Mouse (Mus musculus) liver, postnatal 0 days (tissue): ENCODE results near the gene Sucnr1. TPM values are rescaled to one million over a fixed set of nuclear protein-coding genes. Genes with fewer than 3 reads are reported as not detected.
A peak's percentile ranks its signal among the peaks of the same experiment; 100 is the strongest.

Experiments
- ATAC-seq: fragments of 200-750 bp; cut with Nextera tagmentation; 2 replicates; pipeline ENCODE4 v1.8.0; 2017; ENCODE audit warnings: mild to moderate bottlenecking, moderate library complexity
- DNase-seq: peaks from one replicate; pipeline ENCODE4 v3.0.0-alpha.2; 2016
- H3K27ac ChIP-seq: fragments of 300-500 bp; sonication (generic); 2 replicates; pipeline ENCODE4 v1.5.1; 2014; ENCODE audit warnings: antibody characterized with exemption, moderate library complexity, mild to moderate bottlenecking, low read depth
- H3K27me3 ChIP-seq: fragments of 300-500 bp; sonication (generic); 2 replicates; pipeline ENCODE4 v1.6.1; 2014; ENCODE audit warnings: low read length, control low read depth, mixed read lengths; ENCODE audit not compliant: insufficient read depth
- H3K36me3 ChIP-seq: fragments of 300-500 bp; sonication (generic); replicated peaks from 2 replicates; pipeline ENCODE4 v1.6.1; 2014; ENCODE audit warnings: mild to moderate bottlenecking, control low read depth, low read length, moderate library complexity, mixed read lengths; ENCODE audit not compliant: insufficient read depth
- H3K4me1 ChIP-seq: fragments of 300-500 bp; sonication (generic); 2 replicates; pipeline ENCODE4 v1.6.1; 2014; ENCODE audit warnings: antibody characterized with exemption, mild to moderate bottlenecking, control low read depth; ENCODE audit not compliant: insufficient read depth
- H3K4me2 ChIP-seq: fragments of 300-500 bp; sonication (generic); 2 replicates; pipeline ENCODE4 v1.6.1; 2014; ENCODE audit warnings: low read depth, mild to moderate bottlenecking, low read length, moderate library complexity, mixed read lengths
- H3K4me3 ChIP-seq: fragments of 300-500 bp; sonication (generic); 2 replicates; pipeline ENCODE4 v1.5.1; 2014; ENCODE audit warnings: low read depth, low read length
- H3K9ac ChIP-seq: fragments of 300-500 bp; sonication (generic); replicated peaks from 2 replicates; pipeline ENCODE4 v1.6.1; 2014; ENCODE audit warnings: mild to moderate bottlenecking, moderate library complexity
- H3K9me3 ChIP-seq: fragments of 300-500 bp; sonication (generic); 2 replicates; pipeline ENCODE4 v1.6.1; 2016; ENCODE audit warnings: mild to moderate bottlenecking, control low read depth, low read length, mixed read lengths
- CTCF ChIP-seq: sonication (generic); IDR thresholded peaks from 2 replicates; pipeline ENCODE4 v1.5.1; 2016; ENCODE audit warnings: antibody characterized with exemption, low read depth
- EP300 ChIP-seq: IDR thresholded peaks from 2 replicates; pipeline ENCODE4 v1.6.1; 2016; ENCODE audit warnings: antibody characterized with exemption, low read depth, mild to moderate bottlenecking
- WGBS: fragments of 180-500 bp; shearing (Covaris S2); extraction: QIAGEN DNeasy Blood & Tissue Kit; methylation state at CpG from one replicate; pipeline ENCODE4 v1.1.7; 2014; ENCODE audit not compliant: insufficient replicate concordance; 5-methylcytosine and 5-hydroxymethylcytosine counted together
- polyA plus RNA-seq: library from polyadenylated mRNA; unstranded; fragments of >200 nt; fragmentation: Nextera tagmentation; extraction: Ambion mirVana; gene quantifications from 2 replicates; pipeline ENCODE4 v1.2.1, GENCODE M21; 2015

The Sucnr1 gene
- polyA plus RNA-seq, 1 experiment from 2014 or later, result 0.34 TPM

GRCm38 (mm10) chr3:60057809-60058082, 23.9 kb upstream of the Sucnr1 start:
- WGBS, result 36% methylated on average over 1 of the region's 1 CpGs

DNA sequence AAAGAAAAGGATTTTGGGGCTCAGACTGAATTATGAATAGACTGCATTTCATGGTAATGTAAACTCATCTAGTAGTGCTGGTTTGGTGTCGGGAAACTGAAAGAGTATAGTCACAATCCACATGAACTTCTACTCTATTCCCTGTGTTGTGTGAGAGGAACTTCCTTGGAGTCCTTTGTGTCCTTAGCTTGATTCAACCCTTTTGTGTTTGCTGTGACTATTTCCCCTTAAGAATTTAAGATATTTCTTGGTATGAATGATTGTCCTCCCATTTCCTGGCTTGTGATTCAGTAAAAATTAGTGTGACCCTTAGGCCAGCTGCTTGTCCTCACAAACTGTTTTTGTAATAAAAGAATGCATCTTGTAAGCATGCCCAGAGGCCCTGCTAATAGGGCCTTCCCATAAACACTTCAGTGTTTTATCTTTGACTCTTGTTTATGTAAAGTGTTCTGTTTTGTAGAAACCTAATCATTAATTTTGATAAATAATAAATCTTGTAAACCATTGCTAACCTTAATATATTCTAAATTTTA, 2.7 kb upstream of the Sucnr1 start:
- Histone ChIP-seq H3K9me3 (no peaks in the 10 kb centered on the region), H3K9ac (no peak overlapping the region), H3K4me3 (no peak overlapping the region), H3K27ac (no peak overlapping the region), H3K36me3 (no peaks in the 10 kb centered on the region), H3K4me2 (no peak overlapping the region), H3K27me3 (no peaks in the 10 kb centered on the region), H3K4me1 (peaks cover 2% of the 10 kb centered on the region; the same call in 1 of the 2 replicates)
- DNase-seq, result no peak
- 75% methylated on average over 1 of the region's 1 CpGs for WGBS
- no peak for TF ChIP-seq CTCF
- TF ChIP-seq EP300, result no peak
- no peak for ATAC-seq

More at GRCm38 (mm10) chr3:60057809-60058082, 23.9 kb upstream of the Sucnr1 start:
- H3K27me3 ChIP-seq, result no peaks in the 10 kb centered on the region
- peaks cover 6% of the 10 kb centered on the region; the same call in 1 of the 2 replicates for H3K4me1 ChIP-seq
- no peak overlapping the region for H3K4me2 ChIP-seq
- H3K9me3 ChIP-seq, result no peaks in the 10 kb centered on the region
- no peaks in the 10 kb centered on the region for H3K36me3 ChIP-seq
- ATAC-seq (no peak), DNase-seq (no peak)
- TF ChIP-seq EP300 (no peak), CTCF (no peak)
- no peak overlapping the region for H3K4me3 ChIP-seq
- H3K27ac ChIP-seq, result no peak overlapping the region
- H3K9ac ChIP-seq, result no peak overlapping the region

DNA sequence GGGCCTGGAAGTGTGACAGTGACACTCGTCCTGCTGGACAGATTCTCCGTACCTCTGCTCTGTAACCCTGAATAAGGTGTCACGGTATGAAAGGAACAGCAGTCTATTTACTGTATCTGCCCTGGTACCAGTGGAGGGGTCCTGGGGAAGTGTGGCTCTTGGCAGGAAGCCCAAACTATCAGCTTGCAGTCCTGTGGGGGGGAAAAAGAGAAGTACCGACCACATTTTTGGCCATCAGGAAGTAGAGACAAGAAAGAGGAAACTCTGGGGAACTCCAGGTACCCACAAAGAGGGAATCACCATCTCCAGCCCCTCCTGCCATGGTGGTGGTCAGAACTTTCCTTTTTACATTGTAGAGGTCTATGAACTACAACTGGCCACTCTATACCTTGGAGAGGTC, 1.1 kb upstream of the Sucnr1 start:
- H3K36me3 ChIP-seq, result no peaks in the 10 kb centered on the region
- TF ChIP-seq EP300 (no peak), CTCF (no peak)
- DNase-seq, result peak; percentile 39
- H3K4me2 ChIP-seq, result no peak overlapping the region
- peak; percentile 23; the same call in 1 of the 2 replicates for ATAC-seq
- H3K9ac ChIP-seq, result no peak overlapping the region
- no peaks in the 10 kb centered on the region for H3K9me3 ChIP-seq
- H3K4me3 ChIP-seq, result no peak overlapping the region
- no peak overlapping the region for H3K27ac ChIP-seq
- H3K4me1 ChIP-seq, result peaks cover 2% of the 10 kb centered on the region; the same call in 1 of the 2 replicates
- no peaks in the 10 kb centered on the region for H3K27me3 ChIP-seq
- WGBS, result 30% methylated on average over 4 of the region's 4 CpGs

- Histone ChIP-seq H3K4me1 (peaks cover 2% of the 10 kb centered on the region; the same call in 1 of the 2 replicates), H3K4me3 (no peak overlapping the region), H3K27ac (no peak overlapping the region), H3K4me2 (no peak overlapping the region), H3K9ac (no peak overlapping the region), H3K27me3 (no peaks in the 10 kb centered on the region), H3K36me3 (no peaks in the 10 kb centered on the region), H3K9me3 (no peaks in the 10 kb centered on the region)
- TF ChIP-seq EP300 (no peak), CTCF (no peak)
- no peak for ATAC-seq
- no peak for DNase-seq
- 78% methylated on average over 3 of the region's 3 CpGs for WGBS
Observed at GRCm38 (mm10) chr3:60082746-60083145, 1.1 kb downstream of the Sucnr1 start.

- 73% methylated on average over 2 of the region's 2 CpGs for WGBS
- H3K36me3 ChIP-seq, result no peaks in the 10 kb centered on the region
- ATAC-seq (no peak), DNase-seq (no peak)
- peaks cover 2% of the 10 kb centered on the region; the same call in 1 of the 2 replicates for H3K4me1 ChIP-seq
- H3K4me3 ChIP-seq, result no peak overlapping the region
- H3K27me3 ChIP-seq, result no peaks in the 10 kb centered on the region
- TF ChIP-seq EP300, result no peak
- no peaks in the 10 kb centered on the region for H3K9me3 ChIP-seq
- no peak overlapping the region for H3K4me2 ChIP-seq
- no peak overlapping the region for H3K27ac ChIP-seq
- no peak overlapping the region for H3K9ac ChIP-seq
Observed at GRCm38 (mm10) chr3:60085729-60086128, 4.1 kb downstream of the Sucnr1 start.

DNA sequence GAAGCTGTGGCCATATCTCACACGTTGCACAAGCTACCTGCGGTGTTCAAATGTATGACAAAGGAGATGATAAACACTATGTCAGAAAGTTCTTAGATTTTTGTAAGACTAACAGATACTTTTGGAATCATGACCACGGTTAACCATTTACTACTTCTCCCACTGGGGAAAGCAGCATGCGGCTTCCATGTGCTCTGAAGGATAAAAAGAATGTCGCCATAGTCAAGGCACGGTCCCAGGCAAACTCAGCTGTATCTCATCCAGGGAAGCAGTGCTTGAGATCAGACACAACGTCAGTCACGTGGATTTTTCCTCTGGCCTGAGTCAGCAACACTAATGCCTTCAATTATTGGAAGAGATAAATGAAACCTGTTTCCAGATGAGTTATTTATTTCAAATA, 9.7 kb downstream of the Sucnr1 start:
- Histone ChIP-seq H3K4me1 (no peaks in the 10 kb centered on the region; the same call in 1 of the 2 replicates), H3K27ac (no peak overlapping the region), H3K9me3 (no peaks in the 10 kb centered on the region), H3K4me2 (no peak overlapping the region), H3K4me3 (no peak overlapping the region), H3K9ac (no peak overlapping the region), H3K27me3 (no peaks in the 10 kb centered on the region), H3K36me3 (no peaks in the 10 kb centered on the region)
- 65% methylated on average over 8 of the region's 8 CpGs for WGBS
- TF ChIP-seq CTCF, result no peak
- TF ChIP-seq EP300, result no peak
- no peak for DNase-seq
- no peak for ATAC-seq
